Mouse (Mus musculus) thymus, adult 2 months (tissue): ENCODE results near the gene Tmem217. TPM values are rescaled to one million over a fixed set of nuclear protein-coding genes. Genes with fewer than 3 reads are reported as not detected.

Experiments
- DNase-seq: peaks from one replicate; pipeline ENCODE4 v3.0.0; 2021
- H3K27ac ChIP-seq: fragments of 200-500 bp; 2 replicates; pipeline ENCODE4 v1.5.1; 2012; ENCODE audit warnings: low read length, control low read depth; ENCODE audit not compliant: control insufficient read depth, insufficient read depth
- H3K27me3 ChIP-seq: fragments of 200-500 bp; 2 replicates; pipeline ENCODE4 v1.6.1; 2012; ENCODE audit warnings: mild to moderate bottlenecking, low read length, moderate library complexity, mixed read lengths; ENCODE audit not compliant: control insufficient read depth, insufficient read depth
- H3K36me3 ChIP-seq: fragments of 200-500 bp; 2 replicates; pipeline ENCODE4 v1.6.1; 2012; ENCODE audit warnings: mild to moderate bottlenecking, low read length, moderate library complexity; ENCODE audit not compliant: control insufficient read depth, insufficient read depth
- H3K4me1 ChIP-seq: fragments of 200-500 bp; replicated peaks from 2 replicates; pipeline ENCODE4 v1.6.1; 2012; ENCODE audit warnings: low read length; ENCODE audit not compliant: control insufficient read depth, insufficient read depth
- H3K4me3 ChIP-seq: fragments of 200-500 bp; 2 replicates; pipeline ENCODE4 v1.5.1; 2012; ENCODE audit warnings: mild to moderate bottlenecking, low read length, control low read depth, moderate library complexity; ENCODE audit not compliant: control insufficient read depth, insufficient read depth
- CTCF ChIP-seq: fragments of 200-500 bp; IDR thresholded peaks from 2 replicates; pipeline ENCODE4 v1.5.1; 2012; ENCODE audit warnings: mild to moderate bottlenecking, control low read depth, low read length, moderate library complexity, borderline replicate concordance; ENCODE audit not compliant: control insufficient read depth, poor library complexity, insufficient read depth; ENCODE audit errors: extremely low read depth
- POLR2A ChIP-seq: fragments of 200-500 bp; IDR thresholded peaks from 2 replicates; pipeline ENCODE4 v1.6.1; 2012; ENCODE audit warnings: mild to moderate bottlenecking, low read length, control low read depth, moderate library complexity; ENCODE audit not compliant: control insufficient read depth, poor library complexity, insufficient read depth; ENCODE audit errors: extremely low read depth
- WGBS: fragments of 180-500 bp; shearing (Covaris S2); methylation state at CpG from one replicate; pipeline ENCODE4 v1.1.7; 2018; 5-methylcytosine and 5-hydroxymethylcytosine counted together
- polyA plus RNA-seq: library from polyadenylated mRNA; depleted of rRNA; stranded (reverse); fragments of >200 nt; gene quantifications from 2 replicates; pipeline ENCODE4 v1.2.3, GENCODE M21; 2012; rRNA removed

Tmem217 gene
- 0.49 and 0.62 TPM in 2 replicates for polyA plus RNA-seq

DNA sequence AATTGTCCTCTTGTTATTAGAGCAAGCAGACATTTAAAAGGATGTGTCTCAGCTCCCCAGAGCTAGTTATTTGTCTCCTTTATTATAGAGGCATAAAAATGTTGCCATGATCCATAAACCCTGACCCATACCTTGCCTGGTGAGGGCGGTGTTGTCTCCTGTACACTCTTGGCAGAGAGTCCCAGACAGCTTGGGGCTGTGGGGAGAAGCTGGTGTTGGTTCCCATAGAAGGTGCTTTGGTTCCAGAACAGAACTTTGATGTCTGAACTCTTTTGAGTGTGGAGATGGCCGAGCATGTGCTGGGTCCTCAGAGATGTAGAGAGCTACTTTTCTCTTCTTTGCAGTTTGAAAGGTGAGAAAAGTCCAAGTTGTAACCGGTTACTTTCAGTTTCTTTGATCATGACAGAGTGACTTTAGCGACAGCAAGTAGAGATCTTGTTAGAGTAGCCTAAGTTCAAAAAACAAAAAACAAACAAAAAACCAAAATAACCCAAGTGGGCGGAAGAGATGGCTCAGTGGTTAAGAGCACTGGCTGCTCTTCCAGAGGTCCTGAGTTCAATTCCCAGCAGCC, at the start of gene Tmem217:
Gene Tmem217 (minus strand): TSS at position 224 of the 571 bp plus-strand sequence.
- Histone ChIP-seq H3K36me3 (no peaks in the 10 kb centered on the region), H3K4me1 (peaks cover 40% of the 10 kb centered on the region), H3K27me3 (no peaks in the 10 kb centered on the region), H3K4me3 (peak within 1 kb of the TSS; percentile 18; the same call in 1 of the 2 replicates), H3K27ac (peak within 1 kb of the TSS; percentile 78)
- 22% methylated on average over 5 of the region's 5 CpGs for WGBS
- DNase-seq, result peak; percentile 29
- TF ChIP-seq CTCF (no peak), POLR2A (no peak)

DNA sequence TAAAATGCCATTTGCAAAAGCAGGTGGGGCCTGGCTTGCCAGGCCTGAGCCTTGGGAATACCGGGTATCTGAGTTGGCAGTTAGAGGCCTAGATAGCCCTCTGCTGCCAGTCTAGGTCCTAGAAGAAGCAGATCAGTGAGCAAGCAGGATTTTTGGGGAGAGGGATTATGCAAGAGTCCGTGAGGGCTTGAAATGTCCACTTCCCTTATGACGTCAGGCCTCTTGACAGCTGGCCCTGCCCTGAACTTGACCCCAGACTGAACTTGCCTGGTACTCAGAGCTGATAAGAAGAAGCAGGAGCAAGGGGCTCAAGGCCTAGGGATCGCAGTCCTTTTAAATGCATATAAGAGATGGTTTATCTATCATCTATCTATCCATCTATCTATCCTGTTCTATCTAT, 49.2 kb upstream of the Tmem217 start:
- 93% methylated on average over 4 of the region's 4 CpGs for WGBS
- Histone ChIP-seq H3K4me1 (peaks cover 4% of the 10 kb centered on the region), H3K36me3 (peaks cover 19% of the 10 kb centered on the region), H3K4me3 (no peak overlapping the region), H3K27me3 (no peaks in the 10 kb centered on the region), H3K27ac (no peak overlapping the region)
- no peak for TF ChIP-seq POLR2A
- no peak for TF ChIP-seq CTCF
- no peak for DNase-seq

DNA sequence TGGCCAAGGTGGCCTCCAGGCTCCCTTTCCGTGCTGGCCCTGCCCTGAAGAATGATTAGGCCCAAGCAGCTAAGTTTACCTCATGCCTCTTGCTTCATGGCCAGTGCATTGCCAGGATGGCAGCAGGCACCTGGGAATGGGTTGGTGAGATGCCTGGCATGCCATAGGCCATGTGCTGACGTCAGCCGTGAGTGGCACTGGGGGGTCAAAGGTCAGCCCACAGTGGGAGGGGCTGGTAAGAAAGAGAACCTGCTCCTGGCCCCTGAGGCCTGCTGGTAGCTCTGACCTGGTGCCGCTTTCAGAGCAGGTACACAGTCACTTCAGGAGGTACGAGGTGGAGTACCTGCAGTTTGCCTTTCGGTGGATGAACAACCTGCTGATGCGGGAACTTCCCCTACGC, 47.4 kb upstream of the Tmem217 start:
- Histone ChIP-seq H3K36me3 (peaks cover 28% of the 10 kb centered on the region), H3K27me3 (no peaks in the 10 kb centered on the region), H3K27ac (no peak overlapping the region), H3K4me1 (no peaks in the 10 kb centered on the region), H3K4me3 (no peak overlapping the region)
- no peak for DNase-seq
- WGBS, result 98% methylated on average over 8 of the region's 8 CpGs
- TF ChIP-seq CTCF (no peak), POLR2A (no peak)

DNA sequence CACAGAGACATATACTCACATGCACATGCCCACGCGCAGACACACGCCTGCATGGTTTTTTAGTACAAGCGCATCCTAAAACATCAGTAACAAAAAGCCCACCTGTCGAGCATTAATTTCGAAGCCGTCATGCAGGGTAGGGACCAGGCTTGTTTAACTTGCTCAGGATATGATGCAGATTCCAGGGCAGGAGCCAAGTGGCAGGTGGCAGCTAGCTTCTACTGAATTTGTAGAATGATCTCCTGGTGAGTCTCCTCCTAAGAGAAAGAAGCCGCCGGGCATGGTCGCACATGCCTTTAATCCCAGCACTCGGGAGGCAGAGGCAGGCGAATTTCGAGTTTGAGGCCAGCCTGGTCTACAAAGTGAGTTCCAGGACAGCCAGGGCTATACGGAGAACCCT, 46.9 kb upstream of the Tmem217 start:
- H3K4me3 ChIP-seq, result no peak overlapping the region
- DNase-seq, result no peak
- WGBS, result 98% methylated on average over 14 of the region's 14 CpGs
- no peak overlapping the region for H3K27ac ChIP-seq
- no peaks in the 10 kb centered on the region for H3K27me3 ChIP-seq
- H3K36me3 ChIP-seq, result peaks cover 32% of the 10 kb centered on the region
- H3K4me1 ChIP-seq, result no peaks in the 10 kb centered on the region
- no peak for TF ChIP-seq POLR2A

DNA sequence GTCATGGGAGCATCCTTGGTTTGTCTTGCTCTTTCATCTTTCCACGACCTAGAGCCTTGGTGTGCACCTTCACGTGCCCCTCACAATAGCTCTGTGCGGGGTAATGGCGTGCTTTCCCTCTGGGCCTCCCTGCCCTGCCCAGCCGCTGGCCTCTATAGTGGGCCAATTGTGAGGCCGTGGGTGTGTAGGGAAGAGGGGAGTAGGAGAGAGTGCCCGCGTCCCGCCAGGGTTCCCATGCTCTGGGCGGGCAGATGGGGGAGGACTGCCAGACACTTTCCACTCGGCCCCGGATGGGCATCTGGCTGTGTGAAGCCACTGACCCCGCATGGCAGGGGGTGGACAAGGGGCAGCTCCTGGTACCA, 44.6 kb upstream of the Tmem217 start:
- no peak overlapping the region for H3K27ac ChIP-seq
- no peak for DNase-seq
- peaks cover 36% of the 10 kb centered on the region for H3K36me3 ChIP-seq
- 97% methylated on average over 13 of the region's 13 CpGs for WGBS
- H3K4me1 ChIP-seq, result no peaks in the 10 kb centered on the region
- no peak overlapping the region for H3K4me3 ChIP-seq
- no peaks in the 10 kb centered on the region for H3K27me3 ChIP-seq
- no peak for TF ChIP-seq CTCF
- TF ChIP-seq POLR2A, result no peak

DNA sequence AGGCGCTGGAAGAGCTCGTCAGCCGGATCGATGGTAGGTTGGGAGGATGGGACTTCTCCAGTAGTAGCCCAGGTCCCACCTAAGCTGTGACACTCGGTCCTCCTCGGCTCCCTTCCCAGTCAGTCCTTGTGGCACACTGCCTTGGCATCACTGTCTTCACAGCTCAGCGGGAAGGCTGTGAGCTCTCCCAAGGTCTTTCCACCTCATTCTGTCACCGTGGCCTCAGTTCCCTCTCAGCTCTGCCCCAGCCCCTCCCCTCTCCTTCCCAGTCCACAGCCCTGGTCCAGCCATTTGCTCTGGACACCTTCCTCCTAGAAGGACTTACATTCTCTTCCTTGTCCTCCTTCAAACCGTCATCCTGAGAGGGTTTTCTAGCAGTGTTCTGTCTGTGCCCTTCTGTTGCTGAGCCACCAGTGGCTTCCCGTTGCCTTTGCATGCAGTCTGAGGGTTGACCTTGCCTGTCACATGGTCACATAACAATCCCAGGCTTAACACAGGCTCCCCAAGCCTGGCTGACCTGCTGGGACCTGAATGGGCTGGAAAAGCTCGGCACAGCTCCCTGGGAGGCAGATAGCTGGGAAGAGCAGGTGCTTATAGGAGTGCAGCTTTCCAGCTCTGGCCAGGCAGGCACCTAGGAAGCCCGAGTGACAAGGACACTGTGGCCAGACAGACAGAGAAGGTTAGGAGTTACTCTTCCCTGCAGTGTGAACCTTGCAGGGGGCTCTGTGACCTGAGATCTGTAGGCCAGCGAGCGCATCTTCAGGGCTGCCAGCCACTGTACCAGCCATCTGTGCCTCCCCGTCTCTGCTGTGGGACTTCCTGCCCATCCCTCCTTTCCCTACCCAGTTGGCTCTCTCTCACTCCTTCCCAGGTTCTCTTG, 43.9 kb upstream of the Tmem217 start:
- DNase-seq, result no peak
- H3K27ac ChIP-seq, result no peak overlapping the region
- H3K4me1 ChIP-seq, result no peaks in the 10 kb centered on the region
- no peaks in the 10 kb centered on the region for H3K27me3 ChIP-seq
- TF ChIP-seq CTCF (no peak), POLR2A (no peak)
- WGBS, result 96% methylated on average over 15 of the region's 15 CpGs
- peaks cover 36% of the 10 kb centered on the region for H3K36me3 ChIP-seq
- no peak overlapping the region for H3K4me3 ChIP-seq
